Comparison of ENCODE assay signal across 27 mouse cellular contexts in genomic region chr5:3357496-3357895, GRCm38 (mm10). TPM values are rescaled to one million over a fixed set of nuclear protein-coding genes. Genes with fewer than 3 reads are reported as not detected.
DNase-seq lines count a peak whose midpoint lies in the region; ATAC-seq and TF ChIP-seq lines count a peak whose summit lies in the region.
"Had no signal": no experiment of that assay in that cellular context is flagged by ENCODE, and none has a peak within 500 bp of the region (broad histone marks: within the 10 kb centered on the region; RNA-seq: fewer than 3 reads in every experiment).

No protein-coding gene starts in this region.

- no peak for TF ChIP-seq POLR2A in CH12.LX (IDR thresholded peaks at IDR 0.05; ENCODE audit: low read depth, low read length)

- peak; percentile 21 to 45 for DNase-seq in heart, adult 18-20 months
- no peak for DNase-seq in heart, postnatal 4 days
- peak; percentile 5 for DNase-seq in liver, embryonic 11.5 days (ENCODE audit: low spot score)
- no peak for DNase-seq in liver, postnatal 0 days
- DNase-seq in CH12.LX (ENCODE audit: extremely low read depth) = no peak
- DNase-seq in adipocyte (ENCODE audit: low spot score) = peak; percentile 74
- DNase-seq: adrenal gland, adult 2 months; adrenal gland, postnatal 14 days; B cell, adult 2 months; cerebellum, adult 11 months; cerebellum, adult 2 months; cerebellum, adult 9-11 months; cerebellum, postnatal 25 days; forebrain, postnatal 0 days; gastrocnemius, postnatal 25 days; heart, postnatal 10 days; heart, postnatal 36 days had no signal

- H3K9ac ChIP-seq in liver, embryonic 11.5 days (ENCODE audit: low read depth, low read length) = no peak overlapping the region
- no peak overlapping the region for H3K9ac ChIP-seq in liver, postnatal 0 days (replicated peaks)
- H3K9ac ChIP-seq in CH12.LX (ENCODE audit: insufficient read depth, low read depth) = peak overlapping the region; percentile 57
- H3K9ac ChIP-seq: embryonic facial prominence, embryonic 12.5 days; embryonic facial prominence, embryonic 15.5 days; forebrain, postnatal 0 days; heart, embryonic 12.5 days; heart, embryonic 15.5 days; hindbrain, embryonic 14.5 days had no signal

- no peak for ATAC-seq in liver, embryonic 11.5 days (replicated peaks; ENCODE audit: low FRiP score)
- ATAC-seq in liver, postnatal 0 days = no peak
- no peak for ATAC-seq in frontal cortex, adult (ENCODE audit: low TSS enrichment)
- ATAC-seq: forebrain, embryonic 14.5 days; forebrain, postnatal 0 days; hindbrain, postnatal 0 days; inflammation-experienced regulatory T-cells, adult 6 months; Patski had no signal

- no peak for TF ChIP-seq EP300 in liver, postnatal 0 days (IDR thresholded peaks at IDR 0.05; ENCODE audit: low read depth)
- no peak for TF ChIP-seq EP300 in CH12.LX (IDR thresholded peaks at IDR 0.05; ENCODE audit: low read length)

- H3K27me3 ChIP-seq in liver, embryonic 11.5 days (replicated peaks; ENCODE audit: control insufficient read depth, insufficient read depth, low read length) = no peaks in the 10 kb centered on the region
- no peaks in the 10 kb centered on the region for H3K27me3 ChIP-seq in liver, postnatal 0 days (ENCODE audit: insufficient read depth, low read length)
- H3K27me3 ChIP-seq in CH12.LX (replicated peaks) = no peaks in the 10 kb centered on the region
- H3K27me3 ChIP-seq: embryonic facial prominence, embryonic 12.5 days; embryonic facial prominence, embryonic 15.5 days; heart, embryonic 12.5 days; heart, embryonic 15.5 days; Patski had no signal

- H3K4me2 ChIP-seq in liver, embryonic 11.5 days = no peak overlapping the region
- H3K4me2 ChIP-seq in liver, postnatal 0 days (ENCODE audit: low read depth, low read length) = no peak overlapping the region
- H3K4me2 ChIP-seq in CH12.LX (ENCODE audit: insufficient read depth, low read depth, poor library complexity, severe bottlenecking) = peak overlapping the region; percentile 90
- H3K4me2 ChIP-seq: embryonic facial prominence, embryonic 12.5 days; embryonic facial prominence, embryonic 15.5 days; heart, embryonic 12.5 days; heart, embryonic 15.5 days; hindbrain, embryonic 14.5 days had no signal

- H3K9me3 ChIP-seq in liver, embryonic 11.5 days (ENCODE audit: control insufficient read depth, low read length) = no peaks in the 10 kb centered on the region
- H3K9me3 ChIP-seq in liver, postnatal 0 days (ENCODE audit: low read length) = no peaks in the 10 kb centered on the region
- H3K9me3 ChIP-seq in CH12.LX (replicated peaks; ENCODE audit: low read length) = no peaks in the 10 kb centered on the region
- H3K9me3 ChIP-seq: embryonic facial prominence, embryonic 12.5 days; embryonic facial prominence, embryonic 15.5 days; heart, embryonic 12.5 days; heart, embryonic 15.5 days had no signal

- H3K79me2 ChIP-seq in CH12.LX (replicated peaks; ENCODE audit: control insufficient read depth, extremely low read depth, insufficient read depth, poor library complexity, severe bottlenecking) = peaks cover 70% of the 10 kb centered on the region

- H3K27ac ChIP-seq in liver, embryonic 11.5 days (ENCODE audit: low read depth, low read length) = no peak overlapping the region
- no peak overlapping the region for H3K27ac ChIP-seq in liver, postnatal 0 days (ENCODE audit: low read depth)
- peak overlapping the region; percentile 97 for H3K27ac ChIP-seq in CH12.LX (ENCODE audit: insufficient read depth, low read depth)
- H3K27ac ChIP-seq: embryonic facial prominence, embryonic 12.5 days; embryonic facial prominence, embryonic 15.5 days; heart, embryonic 15.5 days; hindbrain, embryonic 14.5 days; hindbrain, postnatal 0 days had no signal

- dilution Hi-C loops in CH12.LX (cut with MboI; ENCODE audit: extremely low pct_ligation_motif_present, extremely low pct_unique_long_range_greater_than_20kb, low sequenced_read_pairs) = no loop called here

- peaks cover 21% of the 10 kb centered on the region for H3K4me1 ChIP-seq in liver, embryonic 11.5 days (replicated peaks; ENCODE audit: control insufficient read depth, insufficient read depth, low read length)
- peaks cover 31% of the 10 kb centered on the region for H3K4me1 ChIP-seq in liver, postnatal 0 days (ENCODE audit: insufficient read depth)
- H3K4me1 ChIP-seq in CH12.LX (ENCODE audit: control insufficient read depth in 1 of 2, insufficient read depth in 2 of 2) = peaks cover 24 to 88% of the 10 kb centered on the region in 2 experiments
- H3K4me1 ChIP-seq: embryonic facial prominence, embryonic 12.5 days; embryonic facial prominence, embryonic 15.5 days had no signal

- TF ChIP-seq CTCF in liver, postnatal 0 days (IDR thresholded peaks at IDR 0.05; ENCODE audit: low read depth) = no peak
- no peak for TF ChIP-seq CTCF in CH12.LX (conservative IDR thresholded peaks at IDR 0.05 in 1 of 2, IDR thresholded peaks at IDR 0.05 in 1 of 2; ENCODE audit: low read depth in 2 of 2, low read length in 2 of 2)

- H3K4me3 ChIP-seq in liver, embryonic 11.5 days (ENCODE audit: low read depth, low read length) = no peak overlapping the region
- no peak overlapping the region for H3K4me3 ChIP-seq in liver, postnatal 0 days (ENCODE audit: low read depth, low read length)
- H3K4me3 ChIP-seq in CH12.LX (replicated peaks in 1 of 3; ENCODE audit: low read depth in 2 of 3, low read length in 2 of 3, poor library complexity in 1 of 3) = no peak overlapping the region
- H3K4me3 ChIP-seq: embryonic facial prominence, embryonic 12.5 days; embryonic facial prominence, embryonic 15.5 days; heart, embryonic 12.5 days; heart, embryonic 15.5 days had no signal

- 89% methylated on average over 6 of the region's 6 CpGs for WGBS in liver, embryonic 11.5 days
- 63% methylated on average over 6 of the region's 6 CpGs for WGBS in liver, postnatal 0 days (ENCODE audit: insufficient replicate concordance)

- TF ChIP-seq RAD21 in CH12.LX (IDR thresholded peaks at IDR 0.05; ENCODE audit: low read depth, low read length) = no peak

- in situ Hi-C loops in CH12.LX (cut with MboI; ENCODE audit: low pct_ligation_motif_present, low pct_unique_long_range_greater_than_20kb, low sequenced_read_pairs) = no loop called here

- no peaks in the 10 kb centered on the region for H3K36me3 ChIP-seq in liver, embryonic 11.5 days (ENCODE audit: control insufficient read depth, insufficient read depth, low read length)
- H3K36me3 ChIP-seq in liver, postnatal 0 days (replicated peaks; ENCODE audit: insufficient read depth, low read length) = no peaks in the 10 kb centered on the region
- peaks cover 0 to 29% of the 10 kb centered on the region in 2 experiments for H3K36me3 ChIP-seq in CH12.LX (replicated peaks in 1 of 2; ENCODE audit: control insufficient read depth in 1 of 2, insufficient read depth in 1 of 2, low read length in 1 of 2)
- H3K36me3 ChIP-seq: embryonic facial prominence, embryonic 12.5 days; embryonic facial prominence, embryonic 15.5 days; heart, embryonic 12.5 days; heart, embryonic 15.5 days had no signal

TF ChIP-seq in CH12.LX, 34 proteins besides CTCF, POLR2A, EP300 and RAD21:
- TF ChIP-seq E2F4 (IDR thresholded peaks at IDR 0.05; ENCODE audit: insufficient replicate concordance, low read depth, low read length) = no peak
- TF ChIP-seq ZNF384 (IDR thresholded peaks at IDR 0.05; ENCODE audit: low read depth, low read length) = no peak
- TF ChIP-seq NRF1 (IDR thresholded peaks at IDR 0.05; ENCODE audit: low read depth, low read length) = no peak
- TF ChIP-seq ZMIZ1 (IDR thresholded peaks at IDR 0.05; ENCODE audit: low read depth, low read length) = no peak

RNA-seq across cellular contexts. Expression of gene Cdk6, which starts 16.2 kb away (rescaled TPM):
- total RNA-seq in heart, adult 18-20 months (2021) = 1 to 10 TPM; 7.3 to 8.5 TPM
- total RNA-seq in heart, postnatal 4 days (2021) = 10 to 100 TPM; 45.6 to 47.5 TPM
- polyA plus RNA-seq in liver, embryonic 11.5 days (2014; fragmentation: Nextera tagmentation; extraction: Ambion mirVana) = 49.1 and 51.2 TPM in 2 replicates
- polyA plus RNA-seq in liver, postnatal 0 days (2015; fragmentation: Nextera tagmentation; extraction: Ambion mirVana) = 17.1 and 17.3 TPM in 2 replicates
- 141 and 171 TPM in 2 replicates for total RNA-seq in CH12.LX (2012; rRNA removed)
- 34.7 and 40.4 TPM in 2 replicates for total RNA-seq in CH12.LX (2014; rRNA removed)
- polyA plus RNA-seq in CH12.LX (2012; ENCODE audit: insufficient read length, low read depth) = 45.2 and 50.8 TPM in 2 replicates

Comparison
In these comparisons a context has a peak if more than half of its experiments do, and no peak if none do; other contexts are left out.
1. DNase-seq: peak in heart, adult 18-20 months (2 of 2), liver, embryonic 11.5 days (single experiment) and adipocyte (single experiment); none in heart, postnatal 4 days (single experiment), liver, postnatal 0 days (single experiment) and CH12.LX (single experiment).